Mouse (Mus musculus) intestine, embryonic 14.5 days (tissue): ENCODE data around the gene Ncoa3. TPM values are rescaled to one million over a fixed set of nuclear protein-coding genes. Genes with fewer than 3 reads are reported as not detected.

Experiments used
- ATAC-seq: fragments of 200-750 bp; cut with Nextera tagmentation; replicated peaks from 2 replicates; pipeline ENCODE4 v1.8.0; 2017; ENCODE audit warnings: low read depth, moderate number of reproducible peaks, moderate TSS enrichment, moderate library complexity; ENCODE audit not compliant: low FRiP score, low TSS enrichment
- DNase-seq: peaks from one replicate; pipeline ENCODE4 v3.0.0-alpha.2; 2018; ENCODE audit warnings: low spot score
- H3K27ac ChIP-seq: fragments of 300-500 bp; sonication (generic); 2 replicates; pipeline ENCODE4 v1.5.1; 2014; ENCODE audit warnings: low read depth, mild to moderate bottlenecking, control low read depth
- H3K27me3 ChIP-seq: fragments of 300-500 bp; sonication (generic); replicated peaks from 2 replicates; pipeline ENCODE4 v1.6.1; 2014; ENCODE audit warnings: low read length, control low read depth; ENCODE audit not compliant: control insufficient read depth, insufficient read depth
- H3K36me3 ChIP-seq: fragments of 300-500 bp; sonication (generic); 2 replicates; pipeline ENCODE4 v1.6.1; 2014; ENCODE audit warnings: low read length, control low read depth; ENCODE audit not compliant: control insufficient read depth, insufficient read depth
- H3K4me1 ChIP-seq: fragments of 300-500 bp; sonication (generic); replicated peaks from 2 replicates; pipeline ENCODE4 v1.6.1; 2014; ENCODE audit warnings: low read length, control low read depth, mixed read lengths; ENCODE audit not compliant: control insufficient read depth, insufficient read depth
- H3K4me2 ChIP-seq: fragments of 300-500 bp; sonication (generic); 2 replicates; pipeline ENCODE4 v1.6.1; 2014; ENCODE audit warnings: low read length
- H3K4me3 ChIP-seq: fragments of 300-500 bp; sonication (generic); 2 replicates; pipeline ENCODE4 v1.5.1; 2014; ENCODE audit warnings: low read depth, low read length, control low read depth, mixed read lengths
- H3K9ac ChIP-seq: fragments of 300-500 bp; sonication (generic); 2 replicates; pipeline ENCODE4 v1.6.1; 2014; ENCODE audit warnings: mild to moderate bottlenecking, low read length
- H3K9me3 ChIP-seq: fragments of 300-500 bp; sonication (generic); 2 replicates; pipeline ENCODE4 v1.6.1; 2016; ENCODE audit warnings: low read length, control low read depth; ENCODE audit not compliant: control insufficient read depth
- WGBS: fragments of 180-500 bp; shearing (Covaris S2); extraction: QIAGEN DNeasy Blood & Tissue Kit; methylation state at CpG from one replicate; pipeline ENCODE4 v1.1.7; 2014; 5-methylcytosine and 5-hydroxymethylcytosine counted together
- polyA plus RNA-seq: library from polyadenylated mRNA; unstranded; fragments of >200 nt; fragmentation: Nextera tagmentation; extraction: Ambion mirVana; gene quantifications from 2 replicates; pipeline ENCODE4 v1.2.1, GENCODE M21; 2014

Ncoa3 gene
- polyA plus RNA-seq, 1 experiment from 2014 or later: 15.9 TPM

- H3K9me3 ChIP-seq: no peaks in the 10 kb centered on the region
- H3K27me3 ChIP-seq: no peaks in the 10 kb centered on the region
- H3K36me3 ChIP-seq: peaks cover 34% of the 10 kb centered on the region
- H3K4me2 ChIP-seq: no peak overlapping the region
- H3K27ac ChIP-seq: no peak overlapping the region
- 87% methylated on average over 1 of the region's 1 CpGs for WGBS
- ATAC-seq: no peak
- no peak overlapping the region for H3K4me3 ChIP-seq
- H3K4me1 ChIP-seq: no peaks in the 10 kb centered on the region
- H3K9ac ChIP-seq: no peak overlapping the region
- DNase-seq: no peak
These were observed 104.4 kb downstream of the Ncoa3 start for GRCm38 (mm10) chr2:166096834-166097233.

- Histone ChIP-seq H3K9ac (no peak overlapping the region), H3K27ac (no peak overlapping the region), H3K9me3 (no peaks in the 10 kb centered on the region), H3K27me3 (no peaks in the 10 kb centered on the region), H3K36me3 (peaks cover 25% of the 10 kb centered on the region), H3K4me3 (no peak overlapping the region), H3K4me2 (no peak overlapping the region), H3K4me1 (no peaks in the 10 kb centered on the region)
- DNase-seq: no peak
- no peak for ATAC-seq
- WGBS: 80% methylated on average over 18 of the region's 18 CpGs
These were observed 105.2 kb downstream of the Ncoa3 start for GRCm38 (mm10) chr2:166097443-166098291.

GRCm38 (mm10) chr2:166098292-166098933 is 106.0 kb downstream of the Ncoa3 start:
- Histone ChIP-seq H3K4me2 (no peak overlapping the region), H3K4me3 (no peak overlapping the region), H3K9me3 (no peaks in the 10 kb centered on the region), H3K36me3 (peaks cover 18% of the 10 kb centered on the region), H3K27me3 (no peaks in the 10 kb centered on the region), H3K4me1 (no peaks in the 10 kb centered on the region), H3K9ac (no peak overlapping the region), H3K27ac (no peak overlapping the region)
- WGBS: 73% methylated on average over 15 of the region's 15 CpGs
- ATAC-seq: no peak
- DNase-seq: no peak

GRCm38 (mm10) chr2:166100309-166101262 is 108.2 kb downstream of the Ncoa3 start:
- Histone ChIP-seq H3K9me3 (no peaks in the 10 kb centered on the region), H3K4me3 (no peak overlapping the region), H3K4me1 (peaks cover 6% of the 10 kb centered on the region; the same call in 1 of the 2 replicates), H3K9ac (no peak overlapping the region), H3K36me3 (peaks cover 10% of the 10 kb centered on the region; the same call in 1 of the 2 replicates), H3K4me2 (no peak overlapping the region), H3K27ac (no peak overlapping the region), H3K27me3 (no peaks in the 10 kb centered on the region)
- DNase-seq (no peak), ATAC-seq (no peak)
- 87% methylated on average over 21 of the region's 21 CpGs for WGBS

GRCm38 (mm10) chr2:166102893-166103292 is 110.5 kb downstream of the Ncoa3 start:
- DNase-seq: no peak
- no peak for ATAC-seq
- no peaks in the 10 kb centered on the region for H3K27me3 ChIP-seq
- H3K4me2 ChIP-seq: no peak overlapping the region
- H3K36me3 ChIP-seq: peaks cover 10% of the 10 kb centered on the region; the same call in 1 of the 2 replicates
- H3K4me3 ChIP-seq: no peak overlapping the region
- peaks cover 13% of the 10 kb centered on the region; the same call in 1 of the 2 replicates for H3K4me1 ChIP-seq
- WGBS: 68% methylated on average over 7 of the region's 7 CpGs
- H3K27ac ChIP-seq: no peak overlapping the region
- H3K9me3 ChIP-seq: no peaks in the 10 kb centered on the region
- no peak overlapping the region for H3K9ac ChIP-seq

GRCm38 (mm10) chr2:166105911-166106310 is 113.5 kb downstream of the Ncoa3 start:
- no peaks in the 10 kb centered on the region for H3K9me3 ChIP-seq
- peak; percentile 22; the same call in 1 of the 2 replicates for ATAC-seq
- no peak overlapping the region for H3K4me3 ChIP-seq
- no peak overlapping the region for H3K9ac ChIP-seq
- peak overlapping the region; percentile 67; the same call in 1 of the 2 replicates for H3K27ac ChIP-seq
- no peak overlapping the region for H3K4me2 ChIP-seq
- no peak for DNase-seq
- 46% methylated on average over 9 of the region's 9 CpGs for WGBS
- peaks cover 13% of the 10 kb centered on the region; the same call in 1 of the 2 replicates for H3K4me1 ChIP-seq
- peaks cover 19% of the 10 kb centered on the region for H3K36me3 ChIP-seq
- H3K27me3 ChIP-seq: no peaks in the 10 kb centered on the region

- Histone ChIP-seq H3K27ac (peak overlapping the region; percentile 67), H3K4me2 (no peak overlapping the region), H3K9me3 (no peaks in the 10 kb centered on the region), H3K4me3 (no peak overlapping the region), H3K36me3 (peaks cover 19% of the 10 kb centered on the region), H3K9ac (no peak overlapping the region), H3K27me3 (no peaks in the 10 kb centered on the region), H3K4me1 (peaks cover 13% of the 10 kb centered on the region; the same call in 1 of the 2 replicates)
- DNase-seq: no peak
- 34% methylated on average over 2 of the region's 2 CpGs for WGBS
- ATAC-seq: no peak
These were observed 114.2 kb downstream of the Ncoa3 start for GRCm38 (mm10) chr2:166106631-166107030.

- Histone ChIP-seq H3K4me3 (no peak overlapping the region), H3K27me3 (no peaks in the 10 kb centered on the region), H3K9ac (no peak overlapping the region), H3K9me3 (no peaks in the 10 kb centered on the region), H3K4me2 (no peak overlapping the region), H3K36me3 (peaks cover 22% of the 10 kb centered on the region), H3K4me1 (peaks cover 18% of the 10 kb centered on the region; the same call in 1 of the 2 replicates), H3K27ac (no peak overlapping the region)
- 77% methylated on average over 5 of the region's 5 CpGs for WGBS
- DNase-seq: no peak
- ATAC-seq: no peak
These were observed 115.5 kb downstream of the Ncoa3 start for GRCm38 (mm10) chr2:166107911-166108310.
